Mouse (Mus musculus) intestine, embryonic 14.5 days (tissue): ENCODE results near the gene Efemp2. TPM values are rescaled to one million over a fixed set of nuclear protein-coding genes. Genes with fewer than 3 reads are reported as not detected.

Experiments
- ATAC-seq: fragments of 200-750 bp; cut with Nextera tagmentation; replicated peaks from 2 replicates; pipeline ENCODE4 v1.8.0; 2017; ENCODE audit warnings: low read depth, moderate number of reproducible peaks, moderate TSS enrichment, moderate library complexity; ENCODE audit not compliant: low FRiP score, low TSS enrichment
- DNase-seq: peaks from one replicate; pipeline ENCODE4 v3.0.0-alpha.2; 2018; ENCODE audit warnings: low spot score
- H3K27ac ChIP-seq: fragments of 300-500 bp; sonication (generic); 2 replicates; pipeline ENCODE4 v1.5.1; 2014; ENCODE audit warnings: low read depth, mild to moderate bottlenecking, control low read depth
- H3K27me3 ChIP-seq: fragments of 300-500 bp; sonication (generic); replicated peaks from 2 replicates; pipeline ENCODE4 v1.6.1; 2014; ENCODE audit warnings: low read length, control low read depth; ENCODE audit not compliant: control insufficient read depth, insufficient read depth
- H3K36me3 ChIP-seq: fragments of 300-500 bp; sonication (generic); 2 replicates; pipeline ENCODE4 v1.6.1; 2014; ENCODE audit warnings: low read length, control low read depth; ENCODE audit not compliant: control insufficient read depth, insufficient read depth
- H3K4me1 ChIP-seq: fragments of 300-500 bp; sonication (generic); replicated peaks from 2 replicates; pipeline ENCODE4 v1.6.1; 2014; ENCODE audit warnings: low read length, control low read depth, mixed read lengths; ENCODE audit not compliant: control insufficient read depth, insufficient read depth
- H3K4me2 ChIP-seq: fragments of 300-500 bp; sonication (generic); 2 replicates; pipeline ENCODE4 v1.6.1; 2014; ENCODE audit warnings: low read length
- H3K4me3 ChIP-seq: fragments of 300-500 bp; sonication (generic); 2 replicates; pipeline ENCODE4 v1.5.1; 2014; ENCODE audit warnings: low read depth, low read length, control low read depth, mixed read lengths
- H3K9ac ChIP-seq: fragments of 300-500 bp; sonication (generic); 2 replicates; pipeline ENCODE4 v1.6.1; 2014; ENCODE audit warnings: mild to moderate bottlenecking, low read length
- H3K9me3 ChIP-seq: fragments of 300-500 bp; sonication (generic); 2 replicates; pipeline ENCODE4 v1.6.1; 2016; ENCODE audit warnings: low read length, control low read depth; ENCODE audit not compliant: control insufficient read depth
- WGBS: fragments of 180-500 bp; shearing (Covaris S2); extraction: QIAGEN DNeasy Blood & Tissue Kit; methylation state at CpG from one replicate; pipeline ENCODE4 v1.1.7; 2014; 5-methylcytosine and 5-hydroxymethylcytosine counted together
- polyA plus RNA-seq: library from polyadenylated mRNA; unstranded; fragments of >200 nt; fragmentation: Nextera tagmentation; extraction: Ambion mirVana; gene quantifications from 2 replicates; pipeline ENCODE4 v1.2.1, GENCODE M21; 2014

Efemp2 gene
- polyA plus RNA-seq, 1 experiment from 2014 or later = 136 TPM

- no peak overlapping the region for H3K27ac ChIP-seq
- no peak overlapping the region for H3K4me2 ChIP-seq
- no peak overlapping the region for H3K4me3 ChIP-seq
- H3K36me3 ChIP-seq = no peaks in the 10 kb centered on the region
- DNase-seq (no peak), ATAC-seq (no peak)
- no peak overlapping the region for H3K9ac ChIP-seq
- 84% methylated on average over 3 of the region's 3 CpGs for WGBS
- no peaks in the 10 kb centered on the region for H3K27me3 ChIP-seq
- H3K9me3 ChIP-seq = no peaks in the 10 kb centered on the region
- H3K4me1 ChIP-seq = peaks cover 14% of the 10 kb centered on the region
Measured at GRCm38 (mm10) chr19:5513005-5513349, 39.2 kb downstream of the Efemp2 start.

GRCm38 (mm10) chr19:5515840-5516777 is 42.4 kb downstream of the Efemp2 start:
- Histone ChIP-seq H3K4me2 (no peak overlapping the region), H3K4me3 (no peak overlapping the region), H3K9ac (no peak overlapping the region), H3K27ac (0 out of 2 replicates have a peak overlapping the region, but pooled peaks have one; percentile 6), H3K36me3 (no peaks in the 10 kb centered on the region), H3K9me3 (no peaks in the 10 kb centered on the region), H3K4me1 (peaks cover 6% of the 10 kb centered on the region; the same call in 1 of the 2 replicates), H3K27me3 (no peaks in the 10 kb centered on the region)
- ATAC-seq = no peak
- WGBS = 77% methylated on average over 7 of the region's 7 CpGs
- DNase-seq = no peak

GRCm38 (mm10) chr19:5516906-5517505 is 43.3 kb downstream of the Efemp2 start:
- H3K27me3 ChIP-seq = no peaks in the 10 kb centered on the region
- ATAC-seq = no peak
- peaks cover 6% of the 10 kb centered on the region; the same call in 1 of the 2 replicates for H3K4me1 ChIP-seq
- H3K4me3 ChIP-seq = no peak overlapping the region
- H3K9ac ChIP-seq = no peak overlapping the region
- no peaks in the 10 kb centered on the region for H3K9me3 ChIP-seq
- no peak for DNase-seq
- no peak overlapping the region for H3K27ac ChIP-seq
- 77% methylated on average over 8 of the region's 8 CpGs for WGBS
- no peaks in the 10 kb centered on the region for H3K36me3 ChIP-seq
- no peak overlapping the region for H3K4me2 ChIP-seq

GRCm38 (mm10) chr19:5518721-5519120 is 45.0 kb downstream of the Efemp2 start:
- WGBS = 90% methylated on average over 3 of the region's 3 CpGs
- Histone ChIP-seq H3K36me3 (no peaks in the 10 kb centered on the region), H3K4me2 (no peak overlapping the region), H3K9me3 (no peaks in the 10 kb centered on the region), H3K27me3 (no peaks in the 10 kb centered on the region), H3K27ac (no peak overlapping the region), H3K4me1 (no peaks in the 10 kb centered on the region), H3K9ac (no peak overlapping the region), H3K4me3 (no peak overlapping the region)
- no peak for ATAC-seq
- DNase-seq = no peak

- H3K4me1 ChIP-seq = no peaks in the 10 kb centered on the region
- no peaks in the 10 kb centered on the region for H3K36me3 ChIP-seq
- H3K27ac ChIP-seq = no peak overlapping the region
- H3K9ac ChIP-seq = no peak overlapping the region
- H3K9me3 ChIP-seq = no peaks in the 10 kb centered on the region
- no peak for ATAC-seq
- DNase-seq = no peak
- no peaks in the 10 kb centered on the region for H3K27me3 ChIP-seq
- WGBS = 78% methylated on average over 5 of the region's 5 CpGs
- H3K4me2 ChIP-seq = no peak overlapping the region
- H3K4me3 ChIP-seq = no peak overlapping the region
Measured at GRCm38 (mm10) chr19:5525204-5525603, 51.5 kb downstream of the Efemp2 start.

- ATAC-seq (peak; percentile 96), DNase-seq (peak; percentile 99)
- no peaks in the 10 kb centered on the region for H3K4me1 ChIP-seq
- no peaks in the 10 kb centered on the region for H3K9me3 ChIP-seq
- peak overlapping the region; percentile 11 for H3K4me3 ChIP-seq
- 19% methylated on average over 20 of the region's 20 CpGs for WGBS
- no peaks in the 10 kb centered on the region for H3K27me3 ChIP-seq
- peak overlapping the region; percentile 77 for H3K27ac ChIP-seq
- H3K4me2 ChIP-seq = peak overlapping the region; percentile 49
- H3K9ac ChIP-seq = peak overlapping the region; percentile 34
- H3K36me3 ChIP-seq = no peaks in the 10 kb centered on the region
Measured at GRCm38 (mm10) chr19:5529325-5530137, 55.8 kb downstream of the Efemp2 start.

- Histone ChIP-seq H3K4me1 (no peaks in the 10 kb centered on the region), H3K9me3 (no peaks in the 10 kb centered on the region), H3K27me3 (no peaks in the 10 kb centered on the region), H3K36me3 (no peaks in the 10 kb centered on the region), H3K4me3 (no peak overlapping the region), H3K27ac (peak overlapping the region; percentile 77), H3K9ac (no peak overlapping the region), H3K4me2 (peak overlapping the region; percentile 49)
- DNase-seq (no peak), ATAC-seq (0 out of 2 replicates have a peak, but pooled peaks have one; percentile 18)
- 56% methylated on average over 7 of the region's 7 CpGs for WGBS
Measured at GRCm38 (mm10) chr19:5530138-5530524, 56.4 kb downstream of the Efemp2 start.
